Mouse (Mus musculus): ENCODE results near the gene Olfr1061.

GRCm38 (mm10) chr2:86413950-86414349 is at the start of gene Olfr1061:
- no peak for TF ChIP-seq CTCF (IDR thresholded peaks at IDR 0.05; ENCODE audit: borderline replicate concordance, control insufficient read depth, extremely low read depth, insufficient read depth, low read length, poor library complexity)
- no peak for TF ChIP-seq POLR2A (IDR thresholded peaks at IDR 0.05; ENCODE audit: control insufficient read depth, extremely low read depth, insufficient read depth, low read length, poor library complexity)

Data from thymus, adult 2 months (tissue).